Mouse (Mus musculus) liver, adult 2 months (tissue): ENCODE data around the gene Gpnmb.

Source experiments
- CTCF ChIP-seq: fragments of 200-500 bp; IDR thresholded peaks from 2 replicates; pipeline ENCODE4 v1.5.1; 2011; ENCODE audit warnings: low read depth, low read length, control low read depth
- POLR2A ChIP-seq: fragments of 200-500 bp; IDR thresholded peaks from 2 replicates; pipeline ENCODE4 v1.6.1; 2011; ENCODE audit warnings: low read length, control low read depth; ENCODE audit not compliant: insufficient read depth; ENCODE audit errors: extremely low read depth

DNA sequence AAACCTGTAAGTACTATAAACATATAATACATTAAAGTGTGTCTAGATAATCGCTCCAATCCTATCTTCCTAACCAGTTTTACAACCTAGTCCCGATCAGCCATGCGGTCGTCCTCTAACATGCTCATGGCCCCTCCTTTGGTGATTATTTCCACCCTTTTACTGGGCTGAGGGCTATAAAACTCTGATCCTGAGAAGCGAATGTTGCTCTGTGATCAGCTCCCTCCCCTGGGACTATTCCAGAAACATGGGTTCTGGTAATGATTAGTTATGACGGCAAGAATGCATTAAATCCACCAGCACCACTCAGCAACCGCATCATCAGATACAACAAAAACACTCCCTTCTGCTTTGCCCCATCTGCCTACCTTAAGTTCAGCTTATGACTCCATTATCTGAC, 77.5 kb downstream of the Gpnmb start:
- TF ChIP-seq CTCF (no peak), POLR2A (no peak)
